Mouse (Mus musculus): ENCODE results near the gene Myom1.

Myom1 gene

DNA sequence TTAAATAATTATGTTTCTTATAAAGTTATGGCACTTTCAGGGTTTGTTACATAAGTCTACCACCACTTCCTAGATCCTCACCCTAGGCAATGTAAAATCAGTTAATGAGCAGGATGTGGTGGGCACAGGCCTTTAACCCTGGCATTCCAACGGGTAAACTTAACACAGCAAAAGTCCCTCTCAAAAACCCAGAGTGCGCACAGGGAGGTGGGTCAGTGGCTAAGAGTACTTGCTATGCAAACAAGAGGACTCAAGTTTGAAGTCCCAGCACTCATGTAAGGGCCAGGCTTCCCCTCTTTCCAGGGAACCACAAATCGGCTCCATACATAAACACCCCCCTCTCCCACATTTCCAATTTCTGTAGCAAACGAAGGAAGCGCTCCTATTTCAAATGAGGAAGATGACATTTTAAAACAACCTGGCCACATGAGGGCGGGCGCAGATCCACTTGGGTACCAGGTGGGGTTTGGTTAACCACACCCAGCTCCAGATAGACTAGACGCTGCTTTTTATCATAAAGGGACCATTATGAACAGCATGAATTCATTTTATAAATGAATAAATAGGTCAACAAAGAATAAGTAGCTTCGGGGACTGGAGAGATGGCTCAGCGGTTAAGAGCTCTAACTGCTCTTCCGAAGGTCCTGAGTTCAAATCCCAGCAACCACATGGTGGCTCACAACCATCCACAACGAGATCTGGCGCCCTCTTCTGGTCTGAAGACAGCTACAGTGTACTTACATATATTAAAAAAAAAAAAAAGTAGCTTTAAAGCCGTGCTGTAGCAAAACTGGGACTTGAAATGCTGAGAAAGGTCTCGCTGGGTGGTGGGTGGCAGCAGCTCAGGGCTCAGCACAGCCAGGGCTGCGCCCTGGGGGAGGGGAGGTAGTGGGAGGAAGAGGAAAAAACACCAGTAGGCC, 10.5 kb upstream of the Myom1 start:
- in situ Hi-C loops (cut with MseI, MboI): no loop called here

DNA sequence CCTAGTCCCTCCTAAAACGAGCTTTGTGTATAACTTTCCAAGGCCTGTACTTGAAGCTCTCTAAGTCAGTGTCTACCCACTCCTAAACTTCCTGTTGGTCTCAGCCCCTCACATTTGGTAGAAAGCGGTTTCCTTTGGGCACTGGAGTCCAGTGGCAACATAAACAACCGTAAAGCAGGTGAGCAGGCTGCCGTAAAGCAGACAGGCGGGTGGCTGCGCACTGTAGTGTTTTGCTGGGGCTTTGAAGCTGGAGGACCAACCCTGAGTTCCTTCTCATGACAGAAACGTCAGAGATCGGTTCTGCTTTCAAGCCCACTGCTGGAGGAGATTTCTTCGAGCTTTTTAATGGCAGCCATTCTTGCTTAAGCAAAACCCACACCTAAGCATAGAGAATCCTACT, 9.8 kb upstream of the Myom1 start:
- in situ Hi-C loops (cut with MseI, MboI): no loop called here

DNA sequence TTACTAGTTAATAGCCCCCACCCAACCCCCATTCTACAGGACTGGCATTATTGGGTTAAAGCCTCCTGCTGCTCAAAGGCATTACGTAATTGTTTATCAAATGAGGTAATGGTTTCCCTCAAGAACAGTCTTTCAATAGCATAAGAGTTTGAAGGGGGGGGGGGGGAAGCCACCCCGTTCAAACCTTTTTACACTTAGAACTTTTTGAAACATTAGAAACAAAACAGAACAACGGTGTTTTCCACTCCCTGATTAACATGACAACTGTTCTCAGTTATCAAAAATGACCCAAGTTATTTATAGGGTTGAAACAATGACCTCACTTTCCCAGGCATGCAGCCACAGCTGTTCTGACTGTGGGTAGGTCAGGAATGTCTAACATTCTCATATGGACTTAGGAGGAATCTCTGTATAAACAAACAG, 9.0 kb upstream of the Myom1 start:
- in situ Hi-C loops (cut with MseI, MboI): no loop called here

DNA sequence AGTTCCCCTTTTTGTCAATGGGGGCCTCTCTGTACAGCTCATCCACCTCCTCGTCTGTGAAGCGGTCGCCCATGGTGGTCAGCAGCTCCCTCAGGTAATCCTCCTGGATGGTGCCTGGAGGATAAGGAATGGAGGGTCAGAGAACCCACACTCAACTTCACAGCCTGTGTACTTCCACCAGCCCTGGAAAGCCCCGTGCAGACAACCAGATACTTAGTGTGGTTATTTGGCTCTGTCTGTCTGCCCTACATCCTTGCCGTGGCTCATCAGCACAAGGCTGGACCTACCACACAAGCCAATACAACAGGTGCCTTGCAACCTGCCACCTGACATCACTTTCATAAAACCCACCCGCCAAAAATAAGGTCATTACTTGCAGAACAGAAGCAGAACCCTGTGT, 7.8 kb upstream of the Myom1 start:
- in situ Hi-C loops (cut with MseI, MboI): no loop called here

DNA sequence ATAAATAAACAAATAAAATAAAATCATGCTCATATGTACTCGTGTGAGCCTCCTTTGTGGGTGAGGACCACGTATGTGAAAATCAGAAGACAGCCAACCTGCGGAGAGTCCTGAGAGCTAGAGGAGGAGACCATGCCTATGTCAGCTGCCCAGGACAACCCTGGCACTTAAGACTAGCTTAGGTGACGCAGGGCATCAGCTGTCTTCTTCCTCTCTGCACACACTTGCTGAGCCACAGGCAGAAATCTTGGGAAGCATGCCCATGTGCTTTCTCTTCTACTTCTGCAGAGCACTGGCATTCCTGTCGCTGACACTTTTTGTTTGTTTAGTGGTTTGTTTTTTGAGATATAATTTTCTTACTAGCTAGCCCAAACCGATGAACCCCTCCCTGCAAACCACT, 6.9 kb upstream of the Myom1 start:
- in situ Hi-C loops (cut with MseI, MboI): no loop called here

DNA sequence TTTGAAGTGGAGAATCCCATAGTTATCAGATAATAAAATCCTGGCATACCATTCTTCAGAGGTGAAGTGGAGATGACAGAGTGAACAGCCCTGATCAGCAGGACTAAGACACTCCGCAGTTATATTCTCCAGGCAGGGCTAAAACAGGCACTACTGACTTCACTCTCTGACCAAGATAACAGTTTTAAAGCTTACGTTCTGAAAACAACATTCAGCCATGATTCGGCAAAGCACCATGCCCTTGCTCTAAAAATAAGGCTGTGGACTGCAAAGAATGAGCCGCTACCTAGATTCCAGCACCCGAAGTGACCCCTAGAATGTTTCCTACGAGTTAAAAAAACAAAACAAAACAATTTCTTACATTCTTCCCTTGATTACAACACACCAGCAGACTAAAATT, 4.6 kb upstream of the Myom1 start:
- in situ Hi-C loops (cut with MseI, MboI): no loop called here

DNA sequence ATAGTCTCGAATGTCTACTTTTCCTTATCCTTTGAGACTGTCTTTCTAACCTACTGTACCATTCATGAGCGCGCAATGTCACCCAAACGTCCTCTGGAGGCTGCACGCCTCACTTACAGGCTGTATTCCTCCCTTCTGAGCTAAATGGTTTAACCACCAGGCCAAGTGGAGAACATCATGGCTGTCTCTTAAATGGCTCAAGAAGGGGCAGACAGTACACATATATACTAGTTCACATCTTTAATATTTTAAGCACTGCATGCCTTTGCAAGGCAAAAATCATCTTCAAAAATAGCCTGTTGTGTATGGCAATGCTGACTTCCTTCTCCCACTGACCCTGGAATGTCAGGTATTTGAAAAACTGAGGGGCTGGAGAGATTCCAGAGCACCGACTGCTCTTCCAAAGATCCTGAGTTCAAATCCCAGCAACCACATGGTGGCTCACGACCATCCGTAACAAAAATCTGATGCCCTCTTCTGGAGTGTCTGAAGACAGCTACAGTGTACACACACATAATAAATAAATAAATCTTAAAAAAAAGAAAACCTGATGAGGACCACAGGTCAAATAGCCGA, 3.9 kb upstream of the Myom1 start:
- in situ Hi-C loops (cut with MseI, MboI): no loop called here

DNA sequence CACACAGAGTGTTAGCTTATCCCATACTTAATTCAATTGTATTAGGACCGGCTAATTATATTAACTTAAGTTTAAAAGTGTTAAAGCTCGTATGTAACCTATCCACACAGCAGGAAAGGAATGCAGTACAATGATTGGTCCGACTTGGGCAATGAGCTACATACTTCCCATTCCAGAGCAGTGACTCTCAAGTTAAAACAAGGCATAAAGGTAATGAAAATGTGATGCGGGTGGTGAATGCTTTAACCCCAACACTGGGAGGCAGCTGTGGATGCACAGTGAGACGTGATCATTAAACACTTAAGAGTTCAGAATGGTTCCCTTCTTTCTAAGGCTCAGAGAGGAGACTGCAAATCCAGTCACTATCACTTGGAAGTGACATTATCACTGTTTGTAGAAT, 3.2 kb upstream of the Myom1 start:
- in situ Hi-C loops (cut with MseI, MboI): no loop called here

DNA sequence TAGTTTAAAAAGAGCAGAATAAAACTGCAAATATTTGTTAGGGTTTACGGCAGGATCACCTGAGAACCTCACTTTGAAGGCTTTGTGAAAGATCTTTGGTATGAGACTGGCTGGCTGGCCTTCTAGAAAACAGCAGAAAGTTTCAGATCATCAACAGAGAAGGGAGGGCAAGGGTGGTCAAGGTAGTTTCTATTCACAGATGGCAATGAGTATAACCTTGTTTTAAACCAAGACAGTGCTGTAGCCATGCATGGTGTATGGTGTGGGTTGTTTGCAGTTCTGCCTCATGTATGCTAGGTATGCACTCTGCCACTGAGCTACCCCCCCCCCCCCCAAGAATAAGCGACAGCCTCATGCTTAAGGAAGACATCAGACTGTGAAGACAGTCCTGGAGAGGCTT, 2.2 kb upstream of the Myom1 start:
- in situ Hi-C loops (cut with MseI, MboI): no loop called here

DNA sequence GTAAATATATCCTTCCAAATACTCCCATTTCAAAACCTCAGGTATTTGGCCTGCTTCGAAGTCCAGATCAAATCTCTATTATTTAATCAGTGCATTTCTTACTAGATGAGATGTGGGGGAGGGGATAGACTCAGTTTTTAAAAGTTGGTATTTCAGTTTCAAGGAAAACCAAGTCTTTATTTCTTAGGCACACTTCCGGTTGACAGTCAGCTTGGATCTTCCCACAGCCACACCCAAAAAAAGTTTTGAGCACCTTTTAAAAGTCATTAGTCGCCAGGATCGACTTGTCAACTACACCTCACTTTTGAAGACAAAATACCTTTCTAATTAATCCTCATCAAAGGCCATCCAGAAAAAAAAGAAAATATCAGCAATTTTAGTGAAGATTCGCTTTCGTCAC, 1.4 kb upstream of the Myom1 start:
- in situ Hi-C loops (cut with MseI, MboI): no loop called here

DNA sequence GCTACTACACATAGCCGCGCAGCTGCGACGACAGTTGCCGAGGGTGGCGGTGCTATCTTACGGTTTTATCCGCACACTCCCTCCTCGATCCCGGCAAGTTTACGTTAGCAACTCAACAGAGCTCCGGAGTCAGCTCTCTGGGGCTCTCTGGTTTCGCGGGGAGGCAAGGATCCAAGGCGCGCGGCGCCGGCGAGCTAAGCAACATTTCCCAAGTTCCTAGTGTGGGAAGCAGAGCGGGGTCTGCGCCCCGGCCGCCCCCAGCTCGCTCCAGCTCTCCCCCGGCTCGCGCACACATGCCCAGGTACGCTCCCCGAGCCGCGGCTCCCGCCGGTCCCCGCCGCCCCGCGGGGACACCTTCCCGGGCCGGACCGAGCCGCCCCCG, 743 bp upstream of the Myom1 start:
- in situ Hi-C loops (cut with MseI, MboI): no loop called here

DNA sequence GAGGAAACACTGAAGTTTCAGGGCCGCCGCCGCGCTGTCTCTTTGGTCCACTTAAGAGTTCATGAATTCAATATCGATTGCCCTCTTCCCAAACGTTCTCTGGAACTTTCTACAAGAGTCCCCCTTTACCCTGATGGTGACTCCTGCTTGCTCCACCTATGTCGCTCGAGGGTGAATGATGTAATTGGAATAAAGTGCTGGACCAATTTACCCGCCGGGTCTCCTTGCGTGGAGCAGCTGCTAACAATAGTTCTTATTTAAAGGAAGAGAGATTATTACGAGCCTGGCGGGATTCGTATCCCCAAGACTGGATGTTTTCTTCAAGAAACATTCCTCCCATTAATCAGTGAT, 286 bp downstream of the Myom1 start, which contains the start of gene Myl12a:
TSS of gene Myl12a (minus strand) at position 135 of the 351 bp plus-strand sequence.
- in situ Hi-C loops (cut with MseI, MboI): no loop called here

DNA sequence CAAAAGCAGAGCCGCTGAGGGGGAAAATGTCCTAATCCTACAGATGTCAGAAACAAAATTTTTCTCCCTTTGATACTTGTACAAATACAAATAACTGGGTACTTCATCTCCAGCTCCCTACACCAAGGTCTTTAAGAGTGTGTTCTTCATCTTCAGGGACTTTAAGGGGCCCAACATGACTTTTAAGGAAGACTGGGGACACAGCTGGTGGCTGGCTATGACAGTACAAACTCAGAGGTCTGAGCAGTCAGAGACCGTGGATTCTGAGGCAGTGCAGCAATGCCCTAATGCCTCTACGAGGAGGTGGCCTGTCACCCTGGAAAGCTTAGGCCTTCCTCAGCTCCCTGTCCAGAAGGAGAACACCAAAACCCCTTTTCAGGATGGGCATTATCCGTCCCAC, 679 bp downstream of the Myom1 start:
- in situ Hi-C loops (cut with MseI, MboI): no loop called here

DNA sequence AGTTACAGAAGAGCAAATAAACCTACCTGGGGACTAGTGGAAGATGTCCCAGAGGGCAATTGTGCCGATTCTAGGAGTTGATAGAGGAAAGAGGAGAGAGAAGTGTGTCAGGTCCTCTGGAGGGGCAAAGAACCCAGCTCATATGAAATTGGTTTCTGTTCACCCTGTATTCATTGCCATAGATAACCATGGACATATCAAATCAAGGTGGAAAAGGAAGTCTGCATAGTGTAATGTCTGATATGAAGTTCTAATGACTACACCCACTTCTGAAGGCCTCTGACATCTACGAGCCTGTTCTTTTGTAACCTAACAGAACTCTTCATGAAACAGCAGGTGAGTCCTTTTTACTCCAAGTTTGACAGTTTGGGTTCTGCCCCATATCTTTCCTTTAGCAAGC, 1.3 kb downstream of the Myom1 start:
- in situ Hi-C loops (cut with MseI, MboI): no loop called here

DNA sequence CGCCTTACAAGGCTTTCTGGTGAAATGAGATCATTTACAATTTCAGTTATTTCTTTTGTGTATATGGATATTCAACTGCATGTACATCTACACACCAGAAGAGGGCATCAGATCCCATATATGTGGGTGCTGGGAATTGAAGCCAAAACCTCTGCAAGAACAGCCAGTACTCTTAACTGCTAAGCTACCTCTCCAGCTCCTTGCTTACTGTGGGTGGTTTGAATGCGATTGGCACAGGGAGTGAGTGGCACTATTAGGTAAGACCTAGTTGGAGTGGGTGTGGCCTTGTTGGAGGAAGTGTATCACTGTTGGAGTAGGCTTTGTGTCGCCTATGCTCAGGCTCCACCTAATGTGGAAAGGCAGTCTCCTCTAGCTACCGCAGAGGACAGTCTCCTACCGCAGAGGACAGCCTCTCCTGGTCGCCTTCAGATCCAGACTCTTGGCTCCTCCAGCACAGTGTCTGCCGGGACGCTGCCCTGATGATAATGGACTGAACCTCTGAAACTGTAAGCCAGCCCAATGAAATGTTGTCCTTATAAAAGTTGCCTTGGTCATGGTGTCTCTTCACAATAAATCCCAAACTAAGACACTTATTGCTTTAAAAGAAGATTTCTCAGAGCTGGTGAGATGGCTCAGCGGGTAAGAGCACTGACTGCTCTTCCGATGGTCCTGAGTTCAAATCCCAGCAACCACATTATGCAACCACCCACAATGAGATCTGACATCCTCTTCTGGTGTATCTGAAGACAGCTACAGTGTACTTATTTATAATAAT, 1.9 kb downstream of the Myom1 start:
- in situ Hi-C loops (cut with MseI, MboI): no loop called here

DNA sequence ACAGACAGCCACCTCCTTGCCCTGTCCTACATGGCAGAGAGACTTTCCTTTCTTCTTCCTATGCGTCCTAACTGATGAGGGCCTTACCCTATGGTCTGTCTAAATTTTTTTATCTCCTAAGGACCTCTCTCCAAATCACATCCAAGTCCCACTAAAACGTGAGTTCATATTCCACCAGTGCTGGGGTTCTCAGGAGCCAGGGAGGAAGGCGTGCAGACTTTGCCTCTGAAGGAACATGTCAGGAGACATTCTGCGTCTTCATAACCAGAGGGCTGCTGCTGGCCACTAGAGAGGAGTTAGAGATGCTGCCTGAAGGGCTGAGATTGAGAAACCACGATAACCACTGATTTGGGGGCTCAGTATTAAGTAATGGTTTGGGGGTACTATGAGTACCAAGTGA, 4.5 kb downstream of the Myom1 start:
- in situ Hi-C loops (cut with MseI, MboI): no loop called here

DNA sequence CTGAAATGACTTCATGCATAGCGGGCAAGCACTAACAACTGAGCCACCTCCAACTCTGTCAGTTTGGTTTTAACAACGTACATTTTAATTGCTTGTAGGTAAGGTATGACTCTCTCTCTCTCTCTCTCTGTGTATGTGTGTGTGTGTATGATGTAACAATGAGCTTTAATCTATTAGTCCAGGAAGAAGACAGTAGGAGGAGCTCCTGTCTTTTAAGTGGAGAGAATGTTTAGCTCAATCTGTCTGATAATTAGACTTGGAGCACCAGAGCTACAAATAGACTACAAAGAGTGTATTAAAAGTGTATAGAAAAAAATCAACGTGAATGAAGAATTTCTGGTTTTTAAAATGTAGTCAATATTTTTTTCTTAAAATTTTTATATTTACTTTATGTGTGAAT, 6.2 kb downstream of the Myom1 start:
- in situ Hi-C loops (cut with MseI, MboI): no loop called here

DNA sequence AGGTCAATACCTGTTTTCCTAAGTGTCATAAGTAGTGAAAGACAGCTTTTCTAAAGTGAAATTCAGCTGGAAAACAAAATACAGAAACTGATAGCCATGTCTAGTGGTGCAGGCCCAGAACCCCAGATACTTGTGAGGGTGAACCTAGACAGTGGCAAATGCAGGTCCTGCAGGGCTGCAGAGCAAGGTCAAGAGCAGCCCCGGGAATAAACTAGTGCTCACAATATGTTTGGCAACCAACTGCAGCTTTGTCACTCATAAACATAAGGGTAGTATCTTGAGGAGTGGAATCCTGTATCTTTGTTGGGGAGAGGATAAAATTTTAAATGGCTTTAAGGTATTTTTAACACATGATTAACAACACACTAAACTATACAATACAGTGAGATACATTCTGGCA, 7.3 kb downstream of the Myom1 start:
- in situ Hi-C loops (cut with MseI, MboI): no loop called here

DNA sequence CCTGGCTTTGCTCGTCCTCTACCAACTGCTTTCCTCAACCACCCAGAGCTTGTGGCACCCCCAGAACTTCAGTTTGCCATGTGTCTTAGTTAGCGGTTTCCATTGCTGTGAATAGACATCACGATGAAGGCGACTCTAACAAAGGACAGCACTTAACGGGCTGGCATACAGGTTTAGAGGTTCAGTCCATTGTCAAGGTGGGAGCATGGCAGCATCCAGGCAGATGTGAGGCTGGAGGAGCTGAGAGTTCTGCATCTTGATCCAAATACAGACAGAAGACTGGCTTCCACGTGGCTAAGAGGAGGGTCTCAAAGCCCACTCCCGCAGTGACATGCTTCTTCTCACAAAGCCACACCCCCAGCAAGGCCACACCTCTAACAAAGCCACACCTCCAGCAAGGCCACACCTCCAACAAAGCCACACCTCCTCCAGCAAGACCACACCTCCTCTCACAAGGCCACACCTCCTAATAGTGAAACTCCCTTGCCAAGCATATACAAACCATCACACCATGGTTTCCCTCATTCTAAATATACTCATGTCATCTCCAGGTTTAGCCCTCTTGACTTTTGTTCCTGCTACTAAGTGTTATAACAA, 8.3 kb downstream of the Myom1 start:
- in situ Hi-C loops (cut with MseI, MboI): no loop called here

DNA sequence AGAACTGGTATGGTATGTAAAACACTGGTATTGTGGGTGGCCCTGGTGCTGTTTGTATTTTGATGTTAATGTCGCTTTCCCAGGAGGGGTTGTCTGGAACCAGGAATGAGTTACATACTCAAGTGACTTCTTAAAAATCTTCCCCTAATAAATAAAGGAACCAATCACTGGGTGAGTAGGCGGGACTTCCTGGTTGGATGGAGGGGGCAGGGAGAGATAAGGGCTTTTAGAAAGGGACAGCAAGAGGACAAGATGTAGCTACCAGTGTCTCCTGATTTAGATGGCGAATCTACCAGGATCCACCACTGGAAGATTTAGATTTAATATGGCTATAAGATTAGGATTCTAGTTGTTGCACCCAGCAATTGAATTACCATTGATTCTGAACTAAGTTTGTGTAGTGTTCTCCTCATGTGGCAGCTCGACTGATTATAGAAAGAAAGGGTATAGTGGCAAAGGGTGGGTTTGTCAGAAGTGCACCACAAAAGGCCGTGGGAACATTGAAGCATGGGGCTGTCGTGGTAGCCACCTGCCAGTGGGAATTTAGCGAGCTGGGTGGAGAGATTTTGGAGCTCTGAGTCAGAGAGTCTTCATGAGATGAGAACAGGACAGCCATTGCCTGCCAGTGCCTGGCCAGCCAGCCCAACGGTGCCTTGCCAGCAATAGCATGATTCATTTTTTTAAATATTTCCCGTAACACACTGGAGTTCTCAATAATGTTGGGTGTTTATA, 9.7 kb downstream of the Myom1 start:
- in situ Hi-C loops (cut with MseI, MboI): no loop called here

DNA sequence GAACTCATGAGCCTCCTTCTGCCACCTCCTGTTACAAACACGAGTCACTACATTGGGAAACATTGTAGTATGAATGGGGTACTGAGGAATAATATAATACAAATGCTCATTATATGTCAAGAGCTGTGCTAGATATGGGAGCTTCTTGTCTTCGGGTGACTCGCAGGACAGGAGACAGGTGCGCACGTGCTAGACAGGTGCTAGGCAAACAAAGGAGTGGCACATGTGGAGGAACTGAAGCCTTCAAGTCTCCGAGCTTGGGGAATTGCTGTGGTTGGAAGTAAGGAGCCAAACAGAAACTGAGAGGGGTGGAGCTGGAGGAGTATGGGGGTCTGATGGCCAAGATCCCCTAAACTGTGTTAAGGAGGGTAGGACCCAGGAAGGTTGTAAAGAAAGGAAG, 10.7 kb downstream of the Myom1 start:
- in situ Hi-C loops (cut with MseI, MboI): no loop called here

DNA sequence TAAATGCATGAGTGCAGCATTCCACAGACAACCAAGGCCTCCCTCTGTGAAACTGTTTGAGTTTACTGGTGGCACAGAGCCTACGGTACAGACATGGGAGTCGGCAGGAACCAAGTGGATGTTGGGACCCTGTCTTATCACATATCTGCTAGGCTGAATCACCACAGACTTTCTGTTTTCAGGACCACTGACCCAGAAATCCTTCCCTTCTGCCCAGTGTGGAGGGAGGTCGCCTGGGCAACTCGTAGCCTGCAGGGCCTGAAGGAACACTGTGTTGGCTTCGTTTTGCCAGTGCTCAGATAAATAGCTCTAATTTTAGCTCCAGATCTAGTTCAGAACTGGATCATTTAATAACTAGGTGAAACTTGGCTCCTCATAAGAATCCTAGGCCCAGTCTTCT, 12.5 kb downstream of the Myom1 start:
- in situ Hi-C loops (cut with MseI, MboI): no loop called here

Data from mouse trophoblast stem cell (cell line).